Mouse (Mus musculus) midbrain, embryonic 10.5 days (tissue): Measurements from ENCODE around the gene Spock1. TPM values are rescaled to one million over a fixed set of nuclear protein-coding genes. Genes with fewer than 3 reads are reported as not detected.
A peak's percentile ranks its signal among the peaks of the same experiment; 100 is the strongest.

Experiments
- DNase-seq: peaks from one replicate; pipeline ENCODE4 v3.0.0-alpha.2; 2017; ENCODE audit warnings: low spot score
- H3K27ac ChIP-seq: fragments of 300-500 bp; sonication (generic); replicated peaks from 2 replicates; pipeline ENCODE4 v1.5.1; 2016; ENCODE audit warnings: mild to moderate bottlenecking
- H3K27me3 ChIP-seq: fragments of 300-500 bp; sonication (generic); 2 replicates; pipeline ENCODE4 v1.6.1; 2016; ENCODE audit warnings: low read depth, mild to moderate bottlenecking; ENCODE audit not compliant: poor library complexity, severe bottlenecking
- H3K36me3 ChIP-seq: fragments of 300-500 bp; sonication (generic); 2 replicates; pipeline ENCODE4 v1.6.1; 2016; ENCODE audit warnings: mild to moderate bottlenecking, moderate library complexity
- H3K4me1 ChIP-seq: fragments of 300-500 bp; sonication (generic); 2 replicates; pipeline ENCODE4 v1.6.1; 2016
- H3K4me3 ChIP-seq: fragments of 300-500 bp; sonication (generic); 2 replicates; pipeline ENCODE4 v1.5.1; 2016; ENCODE audit warnings: mild to moderate bottlenecking, moderate library complexity
- H3K9me3 ChIP-seq: fragments of 300-500 bp; sonication (generic); replicated peaks from 2 replicates; pipeline ENCODE4 v1.6.1; 2016; ENCODE audit warnings: mild to moderate bottlenecking
- WGBS: fragments of 180-500 bp; shearing (Covaris S2); methylation state at CpG from one replicate; pipeline ENCODE4 v1.1.7; 2016; 5-methylcytosine and 5-hydroxymethylcytosine counted together
- polyA plus RNA-seq: library from polyadenylated mRNA; unstranded; fragments of >200 nt; fragmentation: Nextera tagmentation; extraction: Ambion mirVana; gene quantifications from 2 replicates; pipeline ENCODE4 v1.2.1, GENCODE M21; 2016

Spock1 gene
- polyA plus RNA-seq, 1 experiment from 2014 or later: 5.0 TPM

DNA sequence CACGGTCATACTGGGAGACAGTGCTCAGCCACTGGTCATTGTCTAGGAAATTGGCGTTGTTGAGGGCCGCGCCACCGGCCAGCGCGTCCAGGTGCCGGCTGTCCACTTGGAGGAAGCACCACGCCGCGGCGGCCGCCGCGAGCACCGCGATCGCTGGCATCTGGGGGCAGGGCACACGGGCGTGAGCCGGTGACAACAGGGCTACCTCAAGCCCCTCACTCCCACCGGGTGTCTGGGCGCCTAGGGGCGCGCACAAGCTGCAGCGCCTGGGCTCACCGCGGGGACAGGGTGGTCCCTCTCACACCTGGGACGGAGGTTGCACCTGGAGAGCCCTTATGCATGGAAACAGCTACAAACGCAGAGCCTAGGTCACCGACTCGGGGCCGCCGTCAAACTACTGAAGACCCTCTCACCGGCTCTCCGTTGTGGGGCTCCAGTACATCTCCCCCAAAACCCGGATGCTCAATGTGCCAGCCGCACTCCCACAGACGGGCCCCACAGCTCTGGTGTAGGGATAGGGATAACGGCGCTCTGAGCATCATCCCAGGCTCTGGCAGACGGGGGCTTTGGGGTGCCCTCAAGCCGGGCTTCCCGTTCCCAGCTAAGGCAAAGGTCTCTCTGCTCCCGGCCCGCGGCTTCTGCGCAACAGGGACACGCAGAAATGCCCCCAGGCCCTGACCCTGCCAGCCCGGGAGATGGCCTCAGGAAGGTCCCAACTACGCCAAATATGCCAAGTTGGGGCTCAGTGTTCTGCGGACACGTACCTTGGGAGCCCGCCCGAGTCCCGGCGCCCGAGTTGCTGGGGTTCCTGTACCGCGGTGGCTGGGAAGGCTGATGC lies 485 bp downstream of the Spock1 start:
- H3K27me3 ChIP-seq: peaks cover 48% of the 10 kb centered on the region
- DNase-seq: peak; percentile 30
- H3K36me3 ChIP-seq: no peaks in the 10 kb centered on the region
- H3K4me1 ChIP-seq: peaks cover 11% of the 10 kb centered on the region
- no peaks in the 10 kb centered on the region for H3K9me3 ChIP-seq
- WGBS: 2% methylated on average over 60 of the region's 60 CpGs
- H3K4me3 ChIP-seq: peak overlapping the region; percentile 64
- peak overlapping the region; percentile 82 for H3K27ac ChIP-seq

GRCm38 (mm10) chr13:57894597-57894996 lies 13.5 kb downstream of the Spock1 start:
- H3K27me3 ChIP-seq: no peaks in the 10 kb centered on the region
- H3K27ac ChIP-seq: no peak overlapping the region
- H3K4me3 ChIP-seq: no peak overlapping the region
- H3K9me3 ChIP-seq: peaks cover 6% of the 10 kb centered on the region; the same call in 1 of the 2 replicates
- no peak for DNase-seq
- H3K4me1 ChIP-seq: peaks cover 18% of the 10 kb centered on the region
- H3K36me3 ChIP-seq: no peaks in the 10 kb centered on the region
- WGBS: 78% methylated on average over 8 of the region's 8 CpGs

DNA sequence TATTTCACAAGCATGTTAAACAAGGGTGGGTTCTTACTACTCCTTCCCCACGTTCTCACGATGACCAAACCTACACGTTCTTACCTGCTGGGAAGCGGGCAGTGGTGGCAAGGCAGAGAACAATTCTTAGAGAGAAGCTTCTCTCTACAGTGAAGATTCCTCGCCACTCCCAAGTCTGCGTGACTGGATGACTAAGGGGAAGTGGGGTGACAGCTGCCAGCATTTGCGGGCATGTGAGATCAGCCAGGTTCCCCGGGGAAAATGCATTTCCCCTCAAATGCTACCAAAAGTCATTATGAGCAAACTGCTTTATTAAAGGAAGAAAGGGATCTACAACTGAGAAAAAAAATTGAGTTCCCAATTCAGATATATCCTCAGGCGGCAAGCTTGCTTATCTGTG lies 18.4 kb downstream of the Spock1 start:
- peaks cover 28% of the 10 kb centered on the region for H3K4me1 ChIP-seq
- no peaks in the 10 kb centered on the region for H3K27me3 ChIP-seq
- no peak overlapping the region for H3K4me3 ChIP-seq
- H3K9me3 ChIP-seq: no peaks in the 10 kb centered on the region
- 75% methylated on average over 9 of the region's 9 CpGs for WGBS
- no peaks in the 10 kb centered on the region for H3K36me3 ChIP-seq
- no peak for DNase-seq
- peak overlapping the region; percentile 38; the same call in 1 of the 2 replicates for H3K27ac ChIP-seq

DNA sequence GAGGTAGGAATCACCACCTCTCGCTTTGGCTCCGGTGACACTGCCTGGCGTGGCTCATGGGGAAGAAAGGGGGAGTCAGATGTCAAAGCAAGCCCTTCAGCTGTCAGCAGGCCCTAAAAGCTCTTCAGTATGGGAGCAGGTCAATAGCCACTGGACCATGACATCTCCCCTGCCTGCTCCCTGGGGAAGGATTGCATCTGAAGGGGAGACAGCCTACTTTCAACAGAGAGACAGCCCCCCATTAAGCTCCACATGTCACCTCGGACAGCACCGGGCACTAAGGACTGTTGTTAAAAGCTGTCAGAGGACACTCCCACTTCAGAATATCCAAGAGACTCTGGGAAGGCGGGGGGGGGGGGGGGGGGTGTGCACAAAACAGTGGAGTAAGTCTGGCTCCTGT lies 19.1 kb downstream of the Spock1 start:
- no peak overlapping the region for H3K27ac ChIP-seq
- H3K9me3 ChIP-seq: no peaks in the 10 kb centered on the region
- H3K27me3 ChIP-seq: no peaks in the 10 kb centered on the region
- WGBS: 7% methylated on average over 6 of the region's 6 CpGs
- H3K4me3 ChIP-seq: no peak overlapping the region
- peaks cover 28% of the 10 kb centered on the region for H3K4me1 ChIP-seq
- H3K36me3 ChIP-seq: no peaks in the 10 kb centered on the region
- DNase-seq: peak; percentile 46

- peaks cover 20% of the 10 kb centered on the region for H3K4me1 ChIP-seq
- H3K4me3 ChIP-seq: no peak overlapping the region
- 52% methylated on average over 4 of the region's 4 CpGs for WGBS
- H3K27ac ChIP-seq: no peak overlapping the region
- no peaks in the 10 kb centered on the region for H3K9me3 ChIP-seq
- DNase-seq: no peak
- H3K36me3 ChIP-seq: no peaks in the 10 kb centered on the region
- H3K27me3 ChIP-seq: no peaks in the 10 kb centered on the region
Observed at GRCm38 (mm10) chr13:57879817-57880216, 28.3 kb downstream of the Spock1 start.

DNA sequence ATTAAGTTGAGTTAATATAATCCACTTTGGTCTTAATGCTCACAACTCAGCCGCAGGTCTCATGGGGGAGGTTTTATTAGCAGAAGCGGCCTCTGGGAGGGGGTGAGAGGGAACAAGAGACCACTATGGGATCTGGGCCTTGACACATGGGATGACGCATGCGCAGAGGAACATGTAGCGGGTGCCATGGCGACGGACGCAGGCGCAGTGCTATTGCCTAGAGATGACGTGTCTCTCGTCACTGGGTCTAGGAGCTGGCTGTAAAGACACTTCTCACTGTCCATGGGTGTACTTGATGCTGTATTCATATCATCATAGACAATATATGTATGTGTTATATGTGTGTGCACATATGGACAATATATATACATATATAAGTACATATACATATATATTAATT lies 29.3 kb downstream of the Spock1 start:
- H3K4me3 ChIP-seq: no peak overlapping the region
- peaks cover 20% of the 10 kb centered on the region for H3K4me1 ChIP-seq
- no peak overlapping the region for H3K27ac ChIP-seq
- DNase-seq: no peak
- no peaks in the 10 kb centered on the region for H3K27me3 ChIP-seq
- H3K36me3 ChIP-seq: no peaks in the 10 kb centered on the region
- H3K9me3 ChIP-seq: no peaks in the 10 kb centered on the region
- WGBS: 94% methylated on average over 11 of the region's 11 CpGs

GRCm38 (mm10) chr13:57877782-57878181 lies 30.4 kb downstream of the Spock1 start:
- DNase-seq: no peak
- H3K4me1 ChIP-seq: peaks cover 20% of the 10 kb centered on the region
- no peaks in the 10 kb centered on the region for H3K27me3 ChIP-seq
- H3K9me3 ChIP-seq: no peaks in the 10 kb centered on the region
- no peak overlapping the region for H3K4me3 ChIP-seq
- 83% methylated on average over 10 of the region's 10 CpGs for WGBS
- H3K36me3 ChIP-seq: no peaks in the 10 kb centered on the region
- H3K27ac ChIP-seq: peak overlapping the region; percentile 33; the same call in 1 of the 2 replicates

DNA sequence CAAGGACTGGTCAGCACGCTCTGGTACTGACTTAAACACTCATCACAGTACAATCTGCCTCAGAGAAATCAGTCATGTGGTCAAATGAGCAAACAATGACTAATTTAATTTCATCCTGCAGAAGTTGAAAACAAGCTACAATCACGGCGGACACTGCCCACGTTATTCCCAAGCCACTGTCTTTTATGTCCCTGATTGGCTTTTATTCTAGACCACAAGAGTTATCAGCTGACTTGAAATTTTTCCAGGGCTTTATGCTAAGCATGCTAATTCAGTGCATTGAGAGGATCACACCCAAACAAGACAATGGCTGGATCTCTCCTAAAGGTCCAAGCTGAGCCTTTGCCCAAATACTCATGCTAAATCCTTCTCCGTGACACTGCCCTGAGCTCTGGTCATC lies 31.2 kb downstream of the Spock1 start:
- DNase-seq: no peak
- no peaks in the 10 kb centered on the region for H3K9me3 ChIP-seq
- H3K27me3 ChIP-seq: no peaks in the 10 kb centered on the region
- no peaks in the 10 kb centered on the region for H3K36me3 ChIP-seq
- H3K4me1 ChIP-seq: peaks cover 17% of the 10 kb centered on the region
- H3K27ac ChIP-seq: no peak overlapping the region
- H3K4me3 ChIP-seq: no peak overlapping the region
- WGBS: 72% methylated on average over 5 of the region's 5 CpGs

DNA sequence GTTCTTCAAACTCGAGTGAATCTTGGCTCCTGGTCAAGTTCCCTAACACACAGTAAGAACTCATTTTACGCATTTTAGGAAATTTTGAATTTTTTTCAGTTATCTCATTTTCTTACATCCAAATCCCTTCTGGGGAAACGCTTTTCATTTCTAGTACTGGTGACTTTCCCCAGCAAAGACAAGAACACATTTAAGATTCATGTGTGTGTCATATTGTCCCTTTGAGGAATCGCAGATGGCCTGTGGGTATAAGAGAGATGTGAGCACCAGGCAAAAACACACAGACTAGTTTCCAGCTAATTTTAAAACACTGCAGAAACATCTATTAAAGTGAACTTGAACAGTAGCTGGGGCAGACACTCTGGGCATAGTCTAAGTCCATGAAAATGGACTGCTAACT lies 38.1 kb downstream of the Spock1 start:
- 89% methylated on average over 4 of the region's 4 CpGs for WGBS
- H3K27me3 ChIP-seq: no peaks in the 10 kb centered on the region
- DNase-seq: no peak
- no peak overlapping the region for H3K4me3 ChIP-seq
- H3K4me1 ChIP-seq: no peaks in the 10 kb centered on the region
- H3K9me3 ChIP-seq: no peaks in the 10 kb centered on the region
- H3K36me3 ChIP-seq: no peaks in the 10 kb centered on the region
- H3K27ac ChIP-seq: no peak overlapping the region

GRCm38 (mm10) chr13:57867586-57867985 lies 40.5 kb downstream of the Spock1 start:
- Histone ChIP-seq H3K9me3 (no peaks in the 10 kb centered on the region), H3K27ac (no peak overlapping the region), H3K4me1 (no peaks in the 10 kb centered on the region), H3K27me3 (no peaks in the 10 kb centered on the region), H3K36me3 (no peaks in the 10 kb centered on the region), H3K4me3 (no peak overlapping the region)
- 66% methylated on average over 7 of the region's 7 CpGs for WGBS
- DNase-seq: no peak

GRCm38 (mm10) chr13:57865029-57865428 lies 43.1 kb downstream of the Spock1 start:
- Histone ChIP-seq H3K4me1 (no peaks in the 10 kb centered on the region), H3K27ac (no peak overlapping the region), H3K9me3 (no peaks in the 10 kb centered on the region), H3K4me3 (no peak overlapping the region), H3K36me3 (no peaks in the 10 kb centered on the region), H3K27me3 (no peaks in the 10 kb centered on the region)
- 83% methylated on average over 4 of the region's 4 CpGs for WGBS
- no peak for DNase-seq

- Histone ChIP-seq H3K4me3 (no peak overlapping the region), H3K27me3 (no peaks in the 10 kb centered on the region), H3K9me3 (no peaks in the 10 kb centered on the region), H3K4me1 (peaks cover 11% of the 10 kb centered on the region), H3K27ac (peak overlapping the region; percentile 15), H3K36me3 (no peaks in the 10 kb centered on the region)
- DNase-seq: peak; percentile 17
- 31% methylated on average over 9 of the region's 9 CpGs for WGBS
Observed at GRCm38 (mm10) chr13:57858491-57858890, 49.6 kb downstream of the Spock1 start.

GRCm38 (mm10) chr13:57857016-57857415 lies 51.1 kb downstream of the Spock1 start:
- no peak for DNase-seq
- Histone ChIP-seq H3K9me3 (no peaks in the 10 kb centered on the region), H3K4me3 (no peak overlapping the region), H3K4me1 (peaks cover 11% of the 10 kb centered on the region), H3K27me3 (no peaks in the 10 kb centered on the region), H3K36me3 (no peaks in the 10 kb centered on the region), H3K27ac (no peak overlapping the region)
- WGBS: 96% methylated on average over 3 of the region's 3 CpGs
